Mouse (Mus musculus): ENCODE results near the gene Golga7b. TPM values are rescaled to one million over a fixed set of nuclear protein-coding genes. Genes with fewer than 3 reads are reported as not detected.

Golga7b gene
- not detected for total RNA-seq (2023)

GRCm38 (mm10) chr19:42247519-42247918 lies at the start of gene Golga7b:
Gene Golga7b (plus strand): TSS chr19:42247574.

GRCm38 (mm10) chr19:42201696-42202381 lies 45.5 kb upstream of the Golga7b start, which contains the start of gene Sfrp5:
Gene Sfrp5 (minus strand): TSS chr19:42202252.

Other genes with a start within 250 kb of the Golga7b start
- not detected for gene Ankrd2, start 211.6 kb upstream of the Golga7b start, total RNA-seq (2023)
- not detected for gene Hoga1, start 202.0 kb upstream of the Golga7b start, total RNA-seq (2023)
- gene 4933411K16Rik, start 195.3 kb upstream of the Golga7b start, total RNA-seq (2023) = not detected
- gene Morn4, start 161.2 kb upstream of the Golga7b start, total RNA-seq (2023) = not detected
- 54.0 TPM for gene Pi4k2a, start 157.1 kb upstream of the Golga7b start, total RNA-seq (2023)
- gene Avpi1, start 118.5 kb upstream of the Golga7b start, total RNA-seq (2023) = 9.9 TPM
- gene Marveld1, start 100.2 kb upstream of the Golga7b start, total RNA-seq (2023) = 10.6 TPM
- gene Zfyve27, start 83.6 kb upstream of the Golga7b start, total RNA-seq (2023) = 73.4 TPM
- not detected for gene Sfrp5, start 45.3 kb upstream of the Golga7b start, total RNA-seq (2023)
- gene Crtac1, start 184.2 kb downstream of the Golga7b start, total RNA-seq (2023) = not detected

Measured in CD4-positive naive resting alpha-beta T cell, adult 76 days (primary cell).